In genomic region chr4:139490413-139491055, GRCm38 (mm10) we compare ENCODE assay signal across 8 mouse cellular contexts. TPM values are rescaled to one million over a fixed set of nuclear protein-coding genes. Genes with fewer than 3 reads are reported as not detected.
DNase-seq lines count a peak whose midpoint lies in the region; ATAC-seq and TF ChIP-seq lines count a peak whose summit lies in the region.

No protein-coding gene starts in this region.

- H3K27ac ChIP-seq in neural tube, embryonic 15.5 days (replicated peaks), result peak overlapping the region; percentile 35; the same call in 1 of the 2 replicates
- H3K27ac ChIP-seq in small intestine, adult 2 months (ENCODE audit: insufficient read depth, low read depth, low read length), result peak overlapping the region; percentile 20; the same call in 1 of the 2 replicates
- no peak overlapping the region for H3K27ac ChIP-seq in kidney, embryonic 16.5 days (ENCODE audit: low read length)

- H3K4me1 ChIP-seq in neural tube, embryonic 15.5 days, result peaks cover 6% of the 10 kb centered on the region; the same call in 1 of the 2 replicates
- 0 out of 2 replicates have a peak, but pooled peaks cover 4% of the 10 kb centered on the region for H3K4me1 ChIP-seq in small intestine, adult 2 months (ENCODE audit: control insufficient read depth, insufficient read depth, insufficient read length, low read length)
- no peaks in the 10 kb centered on the region; the same call in 1 of the 2 replicates for H3K4me1 ChIP-seq in kidney, embryonic 16.5 days (ENCODE audit: insufficient read depth, low read length)

- H3K27me3 ChIP-seq in neural tube, embryonic 15.5 days (replicated peaks), result no peaks in the 10 kb centered on the region
- H3K27me3 ChIP-seq in small intestine, adult 2 months (ENCODE audit: control insufficient read depth, insufficient read depth, low read length), result no peaks in the 10 kb centered on the region
- no peaks in the 10 kb centered on the region for H3K27me3 ChIP-seq in kidney, embryonic 16.5 days (ENCODE audit: insufficient read depth, low read length)

- peaks cover 57% of the 10 kb centered on the region for H3K36me3 ChIP-seq in neural tube, embryonic 15.5 days
- peaks cover 50% of the 10 kb centered on the region for H3K36me3 ChIP-seq in small intestine, adult 2 months (ENCODE audit: control insufficient read depth, insufficient read depth, low read length)
- peaks cover 36% of the 10 kb centered on the region for H3K36me3 ChIP-seq in kidney, embryonic 16.5 days (ENCODE audit: insufficient read depth, low read length)

- no peak for DNase-seq in neural tube, embryonic 10.5 days (ENCODE audit: extremely low spot score, low spot score)
- peak; percentile 65 for DNase-seq in heart, adult 8-10 months (ENCODE audit: low spot score)
- DNase-seq in left cerebral cortex, postnatal 25 days (ENCODE audit: low spot score in 2 of 2), result peak; percentile 58 to 69
- no peak for DNase-seq in spleen, postnatal 4 days (ENCODE audit: low spot score in 2 of 2)
- no peak for DNase-seq in kidney, adult 9 months

- no peak for TF ChIP-seq POLR2A in small intestine, adult 2 months (IDR thresholded peaks at IDR 0.05; ENCODE audit: low read depth, low read length)

- WGBS in neural tube, embryonic 15.5 days, result 77% methylated on average over 11 of the region's 11 CpGs
- 55% methylated on average over 11 of the region's 11 CpGs for WGBS in small intestine, adult 2 months
- 74% methylated on average over 11 of the region's 11 CpGs for WGBS in kidney, embryonic 16.5 days

- TF ChIP-seq CTCF in small intestine, adult 2 months (IDR thresholded peaks at IDR 0.05; ENCODE audit: extremely low read depth, insufficient read length, insufficient replicate concordance, low read depth, low read length), result no peak

- intact Hi-C loops in left cerebral cortex, postnatal 25 days (cut with DNase I), result loop anchor here (5.0 to 10.0 kb wide), 2 partner anchors 82 to 364 kb away; no protein-coding TSS in a partner anchor

- H3K4me3 ChIP-seq in neural tube, embryonic 15.5 days (replicated peaks), result no peak overlapping the region
- no peak overlapping the region for H3K4me3 ChIP-seq in small intestine, adult 2 months (ENCODE audit: low read depth, low read length)
- no peak overlapping the region for H3K4me3 ChIP-seq in kidney, embryonic 16.5 days (ENCODE audit: low read length)

- ATAC-seq in neural tube, embryonic 15.5 days (ENCODE audit: low FRiP score), result no peak
- ATAC-seq in kidney, embryonic 16.5 days (ENCODE audit: low FRiP score, low TSS enrichment), result no peak

- H3K4me2 ChIP-seq in neural tube, embryonic 15.5 days, result no peak overlapping the region
- H3K4me2 ChIP-seq in kidney, embryonic 16.5 days (replicated peaks; ENCODE audit: low read depth, low read length), result no peak overlapping the region

- H3K9ac ChIP-seq in neural tube, embryonic 15.5 days (replicated peaks), result no peak overlapping the region
- no peak overlapping the region; the same call in 1 of the 2 replicates for H3K9ac ChIP-seq in kidney, embryonic 16.5 days (replicated peaks; ENCODE audit: low read length)

- H3K9me3 ChIP-seq in neural tube, embryonic 15.5 days (replicated peaks), result no peaks in the 10 kb centered on the region
- H3K9me3 ChIP-seq in kidney, embryonic 16.5 days (ENCODE audit: low read length), result no peaks in the 10 kb centered on the region

RNA-seq across cellular contexts. Expression of gene Iffo2, which starts 39.8 kb away (rescaled TPM):
- 4.5 and 5.2 TPM in 2 replicates for polyA plus RNA-seq in neural tube, embryonic 15.5 days (2015; fragmentation: Nextera tagmentation; extraction: Ambion mirVana)
- 1 to 10 TPM; 3.5 to 4.4 (median 4.2) TPM for total RNA-seq in heart, adult 8-10 months (2022)
- 10 to 100 TPM; 15.9 to 17.2 TPM for total RNA-seq in left cerebral cortex, postnatal 25 days (2021)
- 2.6 and 3.3 TPM in 2 replicates for polyA plus RNA-seq in small intestine, adult 2 months (2012; rRNA removed)
- polyA plus RNA-seq in kidney, embryonic 16.5 days (2015; fragmentation: Nextera tagmentation; extraction: Ambion mirVana), result 3.2 and 3.7 TPM in 2 replicates

Comparison
In these comparisons a context has a peak if more than half of its experiments do, and no peak if none do; other contexts are left out.
1. DNase-seq: peak in heart, adult 8-10 months (single experiment) and left cerebral cortex, postnatal 25 days (2 of 2); none in neural tube, embryonic 10.5 days (single experiment), spleen, postnatal 4 days (0 of 2) and kidney, adult 9 months (single experiment).